Mouse (Mus musculus) limb, embryonic 15.5 days (tissue): ENCODE data around the gene Sptlc3. TPM values are rescaled to one million over a fixed set of nuclear protein-coding genes. Genes with fewer than 3 reads are reported as not detected.

Experiments
- ATAC-seq: fragments of 200-750 bp; cut with Nextera tagmentation; 2 replicates; pipeline ENCODE4 v1.8.0; 2017; ENCODE audit warnings: low read depth, moderate TSS enrichment; ENCODE audit not compliant: insufficient number of reproducible peaks, low FRiP score, low TSS enrichment
- H3K27ac ChIP-seq: fragments of 300-500 bp; sonication (generic); 2 replicates; pipeline ENCODE4 v1.5.1; 2015; ENCODE audit warnings: moderate library complexity, mild to moderate bottlenecking, inconsistent platforms
- H3K27me3 ChIP-seq: fragments of 300-500 bp; sonication (generic); 2 replicates; pipeline ENCODE4 v1.6.1; 2015; ENCODE audit warnings: inconsistent platforms
- H3K36me3 ChIP-seq: fragments of 300-500 bp; sonication (generic); 2 replicates; pipeline ENCODE4 v1.6.1; 2015; ENCODE audit warnings: inconsistent platforms
- H3K4me1 ChIP-seq: fragments of 300-500 bp; sonication (generic); 2 replicates; pipeline ENCODE4 v1.6.1; 2015; ENCODE audit warnings: inconsistent platforms
- H3K4me2 ChIP-seq: fragments of 300-500 bp; sonication (generic); 2 replicates; pipeline ENCODE4 v1.6.1; 2015; ENCODE audit warnings: mild to moderate bottlenecking, inconsistent platforms
- H3K4me3 ChIP-seq: fragments of 300-500 bp; sonication (generic); 2 replicates; pipeline ENCODE4 v1.5.1; 2015; ENCODE audit warnings: mild to moderate bottlenecking, inconsistent platforms
- H3K9ac ChIP-seq: fragments of 300-500 bp; sonication (generic); 2 replicates; pipeline ENCODE4 v1.6.1; 2015; ENCODE audit warnings: inconsistent platforms
- H3K9me3 ChIP-seq: fragments of 300-500 bp; sonication (generic); 2 replicates; pipeline ENCODE4 v1.6.1; 2016; ENCODE audit warnings: inconsistent platforms
- WGBS: fragments of 180-500 bp; shearing (Covaris S2); methylation state at CpG from one replicate; pipeline ENCODE4 v1.1.7; 2015; 5-methylcytosine and 5-hydroxymethylcytosine counted together
- polyA plus RNA-seq: library from polyadenylated mRNA; unstranded; fragments of >200 nt; fragmentation: Nextera tagmentation; extraction: Ambion mirVana; gene quantifications from 2 replicates; pipeline ENCODE4 v1.2.1, GENCODE M21; 2015

The Sptlc3 gene
- polyA plus RNA-seq, 1 experiment from 2014 or later, result 29.6 TPM

- no peak overlapping the region for H3K27ac ChIP-seq
- H3K4me1 ChIP-seq, result no peaks in the 10 kb centered on the region
- H3K27me3 ChIP-seq, result no peaks in the 10 kb centered on the region
- no peak overlapping the region for H3K4me2 ChIP-seq
- WGBS, result 46% methylated on average over 7 of the region's 7 CpGs
- no peaks in the 10 kb centered on the region for H3K9me3 ChIP-seq
- H3K9ac ChIP-seq, result no peak overlapping the region
- no peak overlapping the region for H3K4me3 ChIP-seq
- H3K36me3 ChIP-seq, result no peaks in the 10 kb centered on the region
- ATAC-seq, result no peak
Measured at GRCm38 (mm10) chr2:139601543-139602194, 108.0 kb downstream of the Sptlc3 start.

GRCm38 (mm10) chr2:139608167-139608566 lies 114.5 kb downstream of the Sptlc3 start:
- no peak overlapping the region for H3K9ac ChIP-seq
- H3K9me3 ChIP-seq, result no peaks in the 10 kb centered on the region
- 43% methylated on average over 3 of the region's 3 CpGs for WGBS
- no peaks in the 10 kb centered on the region for H3K27me3 ChIP-seq
- H3K4me2 ChIP-seq, result no peak overlapping the region
- H3K4me1 ChIP-seq, result peaks cover 28% of the 10 kb centered on the region
- no peaks in the 10 kb centered on the region for H3K36me3 ChIP-seq
- H3K4me3 ChIP-seq, result no peak overlapping the region
- H3K27ac ChIP-seq, result no peak overlapping the region
- no peak for ATAC-seq

- Histone ChIP-seq H3K36me3 (no peaks in the 10 kb centered on the region), H3K4me2 (peak overlapping the region; percentile 24), H3K27ac (no peak overlapping the region; the same call in 1 of the 2 replicates), H3K9me3 (no peaks in the 10 kb centered on the region), H3K4me3 (no peak overlapping the region), H3K9ac (no peak overlapping the region), H3K4me1 (peaks cover 34% of the 10 kb centered on the region), H3K27me3 (no peaks in the 10 kb centered on the region)
- ATAC-seq, result no peak; the same call in 1 of the 2 replicates
- 11% methylated on average over 7 of the region's 7 CpGs for WGBS
Measured at GRCm38 (mm10) chr2:139608810-139609209, 115.1 kb downstream of the Sptlc3 start.

GRCm38 (mm10) chr2:139609231-139609630 lies 115.5 kb downstream of the Sptlc3 start:
- 27% methylated on average over 7 of the region's 7 CpGs for WGBS
- peaks cover 35% of the 10 kb centered on the region for H3K4me1 ChIP-seq
- no peaks in the 10 kb centered on the region for H3K9me3 ChIP-seq
- H3K4me2 ChIP-seq, result peak overlapping the region; percentile 24
- ATAC-seq, result no peak
- H3K27ac ChIP-seq, result peak overlapping the region; percentile 33
- H3K27me3 ChIP-seq, result no peaks in the 10 kb centered on the region
- no peak overlapping the region for H3K4me3 ChIP-seq
- H3K36me3 ChIP-seq, result no peaks in the 10 kb centered on the region
- no peak overlapping the region for H3K9ac ChIP-seq

GRCm38 (mm10) chr2:139609662-139610291 lies 116.1 kb downstream of the Sptlc3 start:
- H3K4me2 ChIP-seq, result peak overlapping the region; percentile 24

GRCm38 (mm10) chr2:139612410-139613107 lies 118.8 kb downstream of the Sptlc3 start:
- Histone ChIP-seq H3K4me3 (no peak overlapping the region), H3K9ac (no peak overlapping the region), H3K27me3 (no peaks in the 10 kb centered on the region), H3K36me3 (no peaks in the 10 kb centered on the region), H3K27ac (peak overlapping the region; percentile 52; the same call in 1 of the 2 replicates), H3K4me2 (no peak overlapping the region), H3K9me3 (no peaks in the 10 kb centered on the region), H3K4me1 (peaks cover 40% of the 10 kb centered on the region)
- 32% methylated on average over 10 of the region's 10 CpGs for WGBS
- no peak for ATAC-seq

More at GRCm38 (mm10) chr2:139609662-139610291, 116.1 kb downstream of the Sptlc3 start:
- Histone ChIP-seq H3K27me3 (no peaks in the 10 kb centered on the region), H3K4me1 (peaks cover 40% of the 10 kb centered on the region), H3K4me3 (no peak overlapping the region), H3K27ac (peak overlapping the region; percentile 33), H3K9me3 (no peaks in the 10 kb centered on the region), H3K36me3 (no peaks in the 10 kb centered on the region), H3K9ac (no peak overlapping the region)
- 16% methylated on average over 8 of the region's 8 CpGs for WGBS
- no peak for ATAC-seq

- H3K9ac ChIP-seq, result no peak overlapping the region
- H3K36me3 ChIP-seq, result no peaks in the 10 kb centered on the region
- WGBS, result 86% methylated on average over 1 of the region's 1 CpGs
- H3K4me2 ChIP-seq, result no peak overlapping the region
- no peak overlapping the region for H3K4me3 ChIP-seq
- no peak for ATAC-seq
- no peaks in the 10 kb centered on the region for H3K9me3 ChIP-seq
- H3K27ac ChIP-seq, result no peak overlapping the region
- H3K27me3 ChIP-seq, result no peaks in the 10 kb centered on the region
- no peaks in the 10 kb centered on the region for H3K4me1 ChIP-seq
Measured at GRCm38 (mm10) chr2:139626496-139626895, 132.8 kb downstream of the Sptlc3 start.

- H3K27me3 ChIP-seq, result no peaks in the 10 kb centered on the region
- H3K36me3 ChIP-seq, result no peaks in the 10 kb centered on the region
- no peak for ATAC-seq
- no peak overlapping the region for H3K9ac ChIP-seq
- H3K4me2 ChIP-seq, result no peak overlapping the region
- 51% methylated on average over 4 of the region's 4 CpGs for WGBS
- no peak overlapping the region for H3K27ac ChIP-seq
- no peaks in the 10 kb centered on the region for H3K9me3 ChIP-seq
- H3K4me3 ChIP-seq, result no peak overlapping the region
- no peaks in the 10 kb centered on the region for H3K4me1 ChIP-seq
Measured at GRCm38 (mm10) chr2:139628731-139629130, 135.0 kb downstream of the Sptlc3 start.

- no peak overlapping the region for H3K4me2 ChIP-seq
- no peaks in the 10 kb centered on the region for H3K27me3 ChIP-seq
- no peaks in the 10 kb centered on the region for H3K36me3 ChIP-seq
- no peaks in the 10 kb centered on the region for H3K9me3 ChIP-seq
- WGBS, result 91% methylated on average over 3 of the region's 3 CpGs
- no peak for ATAC-seq
- no peak overlapping the region for H3K9ac ChIP-seq
- no peaks in the 10 kb centered on the region for H3K4me1 ChIP-seq
- H3K4me3 ChIP-seq, result no peak overlapping the region
- no peak overlapping the region for H3K27ac ChIP-seq
Measured at GRCm38 (mm10) chr2:139629653-139630052, 135.9 kb downstream of the Sptlc3 start.

GRCm38 (mm10) chr2:139634506-139634905 lies 140.8 kb downstream of the Sptlc3 start:
- Histone ChIP-seq H3K9me3 (no peaks in the 10 kb centered on the region), H3K27me3 (no peaks in the 10 kb centered on the region), H3K27ac (no peak overlapping the region), H3K9ac (no peak overlapping the region), H3K36me3 (no peaks in the 10 kb centered on the region), H3K4me3 (no peak overlapping the region), H3K4me2 (no peak overlapping the region), H3K4me1 (no peaks in the 10 kb centered on the region)
- no peak for ATAC-seq
- WGBS, result 73% methylated on average over 4 of the region's 4 CpGs

- H3K4me1 ChIP-seq, result no peaks in the 10 kb centered on the region
- H3K27ac ChIP-seq, result no peak overlapping the region
- no peak overlapping the region for H3K9ac ChIP-seq
- 27% methylated on average over 2 of the region's 2 CpGs for WGBS
- no peaks in the 10 kb centered on the region for H3K36me3 ChIP-seq
- no peaks in the 10 kb centered on the region for H3K9me3 ChIP-seq
- ATAC-seq, result no peak
- H3K4me3 ChIP-seq, result no peak overlapping the region
- no peaks in the 10 kb centered on the region for H3K27me3 ChIP-seq
- H3K4me2 ChIP-seq, result no peak overlapping the region
Measured at GRCm38 (mm10) chr2:139637861-139638260, 144.1 kb downstream of the Sptlc3 start.

- ATAC-seq, result no peak
- no peak overlapping the region for H3K27ac ChIP-seq
Measured at GRCm38 (mm10) chr2:139641757-139642385, 148.2 kb downstream of the Sptlc3 start.

More at GRCm38 (mm10) chr2:139641757-139642385, 148.2 kb downstream of the Sptlc3 start:
- Histone ChIP-seq H3K4me2 (no peak overlapping the region), H3K27me3 (no peaks in the 10 kb centered on the region), H3K36me3 (no peaks in the 10 kb centered on the region), H3K4me3 (no peak overlapping the region), H3K9me3 (no peaks in the 10 kb centered on the region), H3K4me1 (no peaks in the 10 kb centered on the region), H3K9ac (no peak overlapping the region)
- 45% methylated on average over 7 of the region's 7 CpGs for WGBS
